Mouse (Mus musculus) Patski (cell line): Measurements from ENCODE around the gene Tfdp2. TPM values are rescaled to one million over a fixed set of nuclear protein-coding genes. Genes with fewer than 3 reads are reported as not detected.
"Not testable (repeated sequence)": the region's sequence is repeated elsewhere in the genome, so short reads cannot be mapped to it uniquely, and the experiment has no call there.

Experiments used
- ATAC-seq: fragments of 100-300 bp; one replicate; pipeline ENCODE4 v1.8.0; 2021
- CTCF ChIA-PET: fragments of 350-600 bp; sonication (Branson Sonifier 250); formaldehyde crosslinking; loops from one replicate; lab custom pipeline; 2022; ENCODE audit warnings: inconsistent platforms; lab: Charles Lee
- POLR2A ChIA-PET: fragments of 350-600 bp; sonication (Branson Sonifier 250); formaldehyde crosslinking; loops from one replicate; lab custom pipeline; 2022; ENCODE audit warnings: antibody characterized with exemption, inconsistent platforms; lab: Charles Lee
- DNase-seq: peaks from one replicate; pipeline ENCODE4 v3.0.0-alpha.2; 2011; ENCODE audit warnings: low read depth, low spot score
- H3K27me3 ChIP-seq: fragments of 371-371 bp; one replicate; pipeline ENCODE4 v1.5.1; 2021
- CTCF ChIP-seq: fragments of 100-300 bp; IDR thresholded peaks from one replicate; pipeline ENCODE4 v1.5.1; 2021
- in situ Hi-C: fragments of 300-500 bp; cut with MboI; formaldehyde crosslinking; loops from 3 replicates; pipeline ENCODE4 v1.11.1; 2018; ENCODE audit warnings: low pct_unique_long_range_greater_than_20kb, mixed read lengths
- polyA plus RNA-seq: library from polyadenylated mRNA; unstranded; gene quantifications from one replicate; pipeline ENCODE4 v1.2.3, GENCODE M21; 2021

Gene Tfdp2
- polyA plus RNA-seq, 1 experiment from 2014 or later: 24.2 TPM

DNA sequence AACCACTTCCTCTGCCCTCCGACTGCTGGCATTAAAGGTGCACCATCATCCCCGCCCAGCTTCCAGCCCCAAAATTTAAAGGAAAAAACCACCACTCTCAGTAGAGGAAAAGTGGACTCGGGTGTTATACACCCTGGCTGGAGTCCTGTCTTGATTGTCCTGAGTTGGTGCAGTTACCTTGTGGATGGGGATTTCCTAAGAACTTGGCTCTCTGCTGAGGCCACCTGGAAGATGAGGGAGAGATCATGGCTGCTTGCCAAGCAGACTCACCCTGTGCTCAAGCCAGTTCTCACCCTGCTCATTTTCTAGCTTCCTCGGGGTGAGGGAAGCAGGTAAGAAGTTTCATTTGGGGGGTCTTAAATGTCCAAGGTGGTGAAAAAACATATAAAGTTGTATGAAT, 132.2 kb downstream of the Tfdp2 start:
- H3K27me3 ChIP-seq: no peaks in the 10 kb centered on the region
- POLR2A ChIA-PET: no interaction called here
- CTCF ChIA-PET: interaction anchor here (1.2 to 1.5 kb wide), 2 partner anchors 15 to 213 kb away, joined by 3 to 4 read pairs; no protein-coding TSS in a partner anchor
- TF ChIP-seq CTCF: no peak
- in situ Hi-C loops: no loop called here
- DNase-seq (no peak), ATAC-seq (no peak)

DNA sequence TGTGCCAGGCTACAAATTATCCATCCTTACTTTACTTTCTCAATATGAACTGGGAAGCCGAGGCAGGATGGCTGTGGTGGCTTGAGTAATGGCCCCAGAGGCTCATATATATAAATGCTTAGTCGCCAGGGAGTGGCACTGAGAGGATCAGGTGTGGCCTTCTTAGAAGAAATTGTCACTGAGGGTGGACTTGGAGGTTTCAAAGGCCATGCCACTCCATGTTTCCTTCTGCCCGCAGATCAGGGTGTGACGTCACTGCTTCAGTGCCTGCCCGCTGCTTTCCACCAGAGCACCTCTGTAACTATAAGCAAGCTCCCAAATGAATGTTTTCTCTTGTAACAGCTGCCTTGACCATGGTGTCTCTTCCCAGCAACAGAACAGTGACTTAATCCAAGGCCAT, 135.1 kb downstream of the Tfdp2 start:
- POLR2A ChIA-PET: no interaction called here
- CTCF ChIA-PET: interaction anchor here (1.1 kb wide), 1 partner anchor 12 kb away, joined by 3 read pairs; no protein-coding TSS in a partner anchor
- TF ChIP-seq CTCF: no peak
- no peak for DNase-seq
- H3K27me3 ChIP-seq: no peaks in the 10 kb centered on the region
- ATAC-seq: no peak
- in situ Hi-C loops: no loop called here

DNA sequence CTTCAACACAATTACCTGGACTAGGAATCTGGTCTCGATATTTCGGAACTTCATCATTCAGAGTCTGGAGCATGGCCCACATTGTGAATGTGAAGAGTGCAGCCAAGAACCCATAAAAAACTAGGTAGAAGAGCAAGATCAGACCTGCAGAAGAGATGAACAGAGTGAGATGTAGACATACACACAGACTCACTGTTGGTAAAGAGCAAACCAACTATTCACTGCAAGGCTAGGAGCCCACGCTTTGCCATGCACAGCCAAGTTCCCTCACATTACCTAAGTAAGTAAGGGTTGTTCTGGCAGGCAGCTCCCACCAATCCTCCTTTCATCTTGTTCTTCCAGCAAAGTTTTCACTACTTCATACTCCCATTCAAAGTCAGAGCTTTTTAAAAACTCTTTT, 149.7 kb downstream of the Tfdp2 start:
- no peak for ATAC-seq
- no peak for TF ChIP-seq CTCF
- DNase-seq: no peak
- POLR2A ChIA-PET: interaction anchor here (1.0 to 1.2 kb wide), 2 partner anchors 16 to 25 kb away, joined by 3 read pairs; no protein-coding TSS in a partner anchor
- in situ Hi-C loops: no loop called here
- CTCF ChIA-PET: interaction anchor here (1.3 kb wide), 1 partner anchor 12 kb away, joined by 3 read pairs; no protein-coding TSS in a partner anchor
- no peaks in the 10 kb centered on the region for H3K27me3 ChIP-seq

DNA sequence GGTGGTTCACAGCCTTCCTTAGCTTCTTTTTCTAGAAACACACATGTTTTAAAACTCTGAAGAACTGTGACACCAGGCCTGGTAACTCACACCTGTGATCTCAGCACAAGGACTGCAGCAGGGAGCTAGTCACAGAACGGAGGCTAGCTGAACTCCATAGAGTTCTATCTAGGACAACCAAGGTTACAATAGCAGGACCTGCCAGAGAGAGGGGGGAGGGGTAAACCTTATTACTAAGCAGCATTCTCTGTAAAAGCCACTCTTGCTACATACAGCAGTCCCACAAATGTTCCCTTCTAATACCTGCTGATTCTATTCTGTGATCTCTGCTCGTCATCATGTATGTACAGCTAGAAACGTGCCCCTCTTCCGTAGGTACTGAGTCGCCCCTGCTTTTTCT, 152.8 kb downstream of the Tfdp2 start:
- H3K27me3 ChIP-seq: no peaks in the 10 kb centered on the region
- CTCF ChIA-PET: no interaction called here
- DNase-seq (no peak), ATAC-seq (no peak)
- TF ChIP-seq CTCF: no peak
- in situ Hi-C loops: no loop called here
- POLR2A ChIA-PET: no interaction called here

DNA sequence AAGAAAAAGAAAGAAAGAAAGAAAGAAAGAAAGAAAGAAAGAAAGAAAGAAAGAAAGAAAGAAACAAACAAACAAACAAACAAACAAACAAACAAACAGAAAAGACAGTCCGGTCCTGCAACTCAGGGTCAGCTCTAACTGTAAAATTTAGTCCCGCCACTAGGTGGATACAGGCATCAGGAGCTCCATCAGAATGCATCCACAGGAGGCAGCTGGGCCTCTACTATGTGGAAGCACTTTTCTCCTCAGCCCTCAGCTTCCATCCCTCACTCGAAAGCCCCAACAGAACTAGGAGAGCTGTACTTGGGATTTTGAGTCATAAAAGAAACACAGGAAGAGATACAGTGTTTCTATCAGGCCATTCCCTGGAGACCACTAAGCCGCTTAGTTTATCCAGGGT, 153.9 kb downstream of the Tfdp2 start:
- in situ Hi-C loops: no loop called here
- ATAC-seq: peak; percentile 54
- no peaks in the 10 kb centered on the region for H3K27me3 ChIP-seq
- ChIA-PET CTCF (interaction anchor here (0.7 to 1.4 kb wide), 10 partner anchors 9 to 204 kb away, joined by 3 to 10 read pairs (median 4); no protein-coding TSS in a partner anchor), POLR2A (no interaction called here)
- peak; percentile 82 for TF ChIP-seq CTCF
- DNase-seq: no peak

DNA sequence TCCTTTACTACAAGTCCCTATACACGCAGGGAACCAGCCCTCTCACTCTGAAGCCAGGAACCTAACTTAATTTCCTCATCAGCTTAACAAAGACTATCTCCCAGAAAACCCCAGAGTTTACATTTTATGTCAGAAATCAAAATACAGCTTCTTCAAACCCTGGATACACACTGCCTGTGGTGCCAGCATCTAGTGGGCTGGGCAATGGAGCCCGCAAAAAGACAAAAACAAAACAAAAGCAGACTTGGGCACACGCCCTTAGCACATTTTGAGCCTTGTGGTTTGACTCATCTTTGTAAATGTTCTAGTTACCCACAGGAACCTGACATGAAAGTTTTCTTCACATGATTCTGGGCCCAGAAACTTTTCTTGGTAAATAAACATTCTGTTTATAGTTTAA, 154.4 kb downstream of the Tfdp2 start:
- in situ Hi-C loops: no loop called here
- no peak for ATAC-seq
- POLR2A ChIA-PET: no interaction called here

DNA sequence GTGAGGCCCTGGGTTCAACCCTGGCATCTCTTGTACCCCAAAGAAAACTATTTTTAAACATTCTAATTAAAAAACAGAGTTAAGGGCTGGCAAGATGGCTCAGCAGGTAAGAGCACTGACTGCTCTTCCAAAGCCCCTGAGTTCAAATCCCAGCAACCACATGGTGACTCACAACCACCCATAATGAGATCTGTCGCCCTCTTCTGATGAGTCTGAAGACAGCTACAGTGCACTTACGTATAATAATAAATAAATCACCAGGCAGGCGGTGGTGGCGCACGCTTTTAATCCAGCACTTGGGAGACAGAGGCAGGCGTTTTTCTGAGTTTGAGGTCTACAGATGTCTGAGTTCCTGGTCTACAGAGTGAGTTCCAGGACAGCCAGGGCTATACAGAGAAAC, 155.7 kb downstream of the Tfdp2 start:
- in situ Hi-C loops, DNase-seq, POLR2A ChIA-PET, ATAC-seq, H3K27me3 ChIP-seq, CTCF ChIA-PET: not testable (repeated sequence)
- TF ChIP-seq CTCF: peak; percentile 22

More for the DNA sequence above, 154.4 kb downstream of the Tfdp2 start:
- no peak for DNase-seq
- H3K27me3 ChIP-seq: no peaks in the 10 kb centered on the region
- CTCF ChIA-PET: interaction anchor here (0.7 to 1.4 kb wide), 10 partner anchors 9 to 204 kb away, joined by 3 to 10 read pairs (median 4); no protein-coding TSS in a partner anchor
- TF ChIP-seq CTCF: no peak

DNA sequence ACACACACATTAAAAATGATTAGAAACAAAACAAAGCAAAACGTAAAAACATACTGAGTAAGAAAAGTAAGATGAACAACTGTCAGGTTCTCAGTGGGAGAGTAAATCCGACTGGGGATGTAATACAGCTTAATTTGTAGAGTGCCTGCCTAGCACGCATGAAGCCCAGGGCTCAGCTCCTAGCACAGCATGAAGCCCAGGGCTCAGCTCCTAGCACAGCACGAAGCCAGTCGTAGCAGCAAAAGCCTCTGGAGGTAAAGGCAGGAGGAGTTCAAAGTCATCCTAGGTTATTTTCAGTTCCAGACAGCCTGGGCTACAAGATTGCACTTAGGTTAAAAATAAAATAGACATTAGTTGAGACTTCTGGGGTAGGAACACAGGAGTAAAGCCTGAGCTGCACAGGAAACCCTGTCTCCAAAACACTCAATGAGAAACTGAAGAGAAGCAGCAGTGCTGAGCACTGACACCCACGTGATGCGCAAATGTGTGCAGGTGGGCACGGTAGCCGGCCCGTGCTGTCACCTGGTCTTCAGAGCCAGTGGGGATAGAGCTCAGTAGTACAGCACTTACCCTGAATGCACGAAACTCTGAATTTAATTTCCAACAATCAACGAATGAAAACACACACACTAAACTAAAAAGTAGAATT, 157.2 kb downstream of the Tfdp2 start:
- POLR2A ChIA-PET: interaction anchor here (1.2 kb wide), 1 partner anchor 10 kb away, joined by 4 read pairs; the partner anchor contains the start of gene Atp1b3
- in situ Hi-C loops: no loop called here
- no peak for DNase-seq
- CTCF ChIA-PET: interaction anchor here (1.1 kb wide), 2 partner anchors 10 to 121 kb away, joined by 3 to 5 read pairs; no protein-coding TSS in a partner anchor
- ATAC-seq: no peak
- H3K27me3 ChIP-seq: no peaks in the 10 kb centered on the region
- TF ChIP-seq CTCF: no peak

DNA sequence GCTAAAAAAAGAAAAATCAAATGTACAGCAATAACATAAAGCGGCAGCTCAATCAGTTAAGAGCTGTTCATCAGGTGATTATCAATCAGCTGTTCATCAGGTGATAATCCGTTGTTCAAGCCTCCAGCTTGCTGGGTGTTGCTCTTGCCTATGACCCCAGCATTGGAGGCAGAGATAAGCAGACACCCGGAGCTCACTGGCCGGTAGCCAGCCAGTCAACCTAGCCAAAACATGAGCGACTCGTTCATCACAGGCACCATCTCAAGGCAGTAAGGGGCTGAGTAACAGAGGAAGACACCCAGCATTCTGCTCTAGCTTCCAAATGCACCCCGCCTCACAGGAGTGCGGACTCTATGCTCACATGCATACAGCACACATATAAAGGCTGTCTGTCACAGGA, 157.7 kb downstream of the Tfdp2 start:
- TF ChIP-seq CTCF: no peak
- CTCF ChIA-PET: interaction anchor here (1.1 kb wide), 1 partner anchor 9 kb away, joined by 5 read pairs; no protein-coding TSS in a partner anchor
- DNase-seq: no peak
- in situ Hi-C loops: no loop called here
- POLR2A ChIA-PET: interaction anchor here (1.2 kb wide), 1 partner anchor 10 kb away, joined by 4 read pairs; the partner anchor contains the start of gene Atp1b3
- H3K27me3 ChIP-seq: no peaks in the 10 kb centered on the region
- ATAC-seq: no peak

DNA sequence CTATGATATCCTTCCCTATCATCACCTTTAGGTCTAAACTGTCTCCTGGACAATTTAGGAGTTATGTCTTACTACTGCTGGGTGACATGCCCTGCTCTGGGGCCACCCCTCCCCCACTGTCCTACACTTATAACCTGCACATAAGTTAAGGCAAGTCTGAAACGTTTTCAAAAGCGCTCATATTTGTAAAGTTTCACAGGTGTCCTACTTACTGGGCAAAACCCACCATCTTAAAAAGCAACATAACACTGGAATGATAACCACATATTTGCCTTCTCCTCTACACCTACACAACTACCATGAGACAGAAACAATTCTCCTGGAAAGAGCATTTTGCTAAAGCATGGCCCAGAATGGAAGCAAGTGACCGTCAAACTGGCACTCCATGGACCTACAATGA, 164.0 kb downstream of the Tfdp2 start:
- ATAC-seq (no peak), DNase-seq (no peak)
- ChIA-PET CTCF (interaction anchor here (0.8 to 2.1 kb wide), 2 partner anchors 10 to 166 kb away, joined by 3 to 10 read pairs; no protein-coding TSS in a partner anchor), POLR2A (interaction anchor here (1.3 kb wide), 1 partner anchor 11 kb away, joined by 5 read pairs; no protein-coding TSS in a partner anchor)
- in situ Hi-C loops: loop anchor here (10.0 kb wide), 1 partner anchor 125 kb away; no protein-coding TSS in a partner anchor
- TF ChIP-seq CTCF: no peak
- no peaks in the 10 kb centered on the region for H3K27me3 ChIP-seq
